Mouse (Mus musculus) E14TG2a.4 (cell line): ENCODE measurements around the gene Spaca4.

Experiments used
- CTCF ChIP-seq: conservative IDR thresholded peaks from 2 replicates; pipeline ENCODE4 v1.5.1; 2014; ENCODE audit warnings: low read length
- POU5F1 ChIP-seq: IDR thresholded peaks from 2 replicates; pipeline ENCODE4 v1.6.1; 2014; ENCODE audit warnings: low read length, borderline replicate concordance

GRCm38 (mm10) chr7:45718331-45718730 is 7.3 kb downstream of the Spaca4 start:
- TF ChIP-seq POU5F1, result no peak
- TF ChIP-seq CTCF, result no peak
